9 mouse cellular contexts compared by ENCODE assay signal in genomic region chr4:114913594-114913962, GRCm38 (mm10). TPM values are rescaled to one million over a fixed set of nuclear protein-coding genes. Genes with fewer than 3 reads are reported as not detected.
DNase-seq lines count a peak whose midpoint lies in the region; ATAC-seq lines count a peak whose summit lies in the region.
"Had no signal": no experiment of that assay in that cellular context is flagged by ENCODE, and none has a peak within 500 bp of the region (broad histone marks: within the 10 kb centered on the region; RNA-seq: fewer than 3 reads in every experiment).

No protein-coding gene starts in this region.

- H3K27me3 ChIP-seq in forebrain, embryonic 10.5 days (ENCODE audit: poor library complexity, severe bottlenecking), result peaks cover 99% of the 10 kb centered on the region
- peaks cover 95% of the 10 kb centered on the region for H3K27me3 ChIP-seq in forebrain, embryonic 15.5 days
- H3K27me3 ChIP-seq in midbrain, embryonic 12.5 days, result peaks cover 90% of the 10 kb centered on the region

- peak; percentile 81 for DNase-seq in forebrain, embryonic 10.5 days (ENCODE audit: extremely low spot score, low spot score)
- DNase-seq in CD8-positive naive resting alpha-beta T cell, adult 2 months (ENCODE audit: low read depth in 2 of 2, low spot score in 2 of 2), result peak; percentile 25 to 38
- peak; percentile 11 for DNase-seq in cerebellum, adult 9-11 months
- peak; percentile 54 for DNase-seq in gastrocnemius, postnatal 10 days
- peak; percentile 60 to 67 for DNase-seq in kidney, postnatal 25 days
- DNase-seq in thymus, postnatal 25 days, result peak; percentile 33

- 1% methylated on average over 13 of the region's 13 CpGs for WGBS in forebrain, embryonic 10.5 days
- WGBS in forebrain, embryonic 15.5 days, result under 1% methylated on average over 13 of the region's 13 CpGs
- 3% methylated on average over 13 of the region's 13 CpGs for WGBS in midbrain, embryonic 12.5 days

- 0 out of 2 replicates have a peak overlapping the region, but pooled peaks have one; percentile 30 for H3K4me3 ChIP-seq in forebrain, embryonic 10.5 days
- no peak overlapping the region for H3K4me3 ChIP-seq in forebrain, embryonic 15.5 days
- H3K4me3 ChIP-seq in midbrain, embryonic 12.5 days, result no peak overlapping the region

- no peak overlapping the region for H3K9ac ChIP-seq in forebrain, embryonic 15.5 days (replicated peaks)
- H3K9ac ChIP-seq in midbrain, embryonic 12.5 days (replicated peaks), result no peak overlapping the region

- peaks cover 29% of the 10 kb centered on the region for H3K4me1 ChIP-seq in forebrain, embryonic 10.5 days
- H3K4me1 ChIP-seq in forebrain, embryonic 15.5 days, result peaks cover 10% of the 10 kb centered on the region
- H3K4me1 ChIP-seq in midbrain, embryonic 12.5 days, result peaks cover 10% of the 10 kb centered on the region

- ATAC-seq in forebrain, embryonic 15.5 days (replicated peaks), result no peak
- ATAC-seq in midbrain, embryonic 12.5 days (ENCODE audit: low FRiP score, low read depth), result peak; percentile 24; the same call in 1 of the 2 replicates

- H3K27ac ChIP-seq in forebrain, embryonic 10.5 days, result no peak overlapping the region
- no peak overlapping the region for H3K27ac ChIP-seq in forebrain, embryonic 15.5 days (replicated peaks)
- H3K27ac ChIP-seq in midbrain, embryonic 12.5 days (replicated peaks), result no peak overlapping the region

- H3K36me3 ChIP-seq in forebrain, embryonic 10.5 days (replicated peaks), result no peaks in the 10 kb centered on the region
- no peaks in the 10 kb centered on the region for H3K36me3 ChIP-seq in forebrain, embryonic 15.5 days
- no peaks in the 10 kb centered on the region for H3K36me3 ChIP-seq in midbrain, embryonic 12.5 days

- H3K9me3 ChIP-seq in forebrain, embryonic 10.5 days, result no peaks in the 10 kb centered on the region
- H3K9me3 ChIP-seq in forebrain, embryonic 15.5 days, result no peaks in the 10 kb centered on the region
- H3K9me3 ChIP-seq in midbrain, embryonic 12.5 days, result no peaks in the 10 kb centered on the region

- no peak overlapping the region for H3K4me2 ChIP-seq in forebrain, embryonic 15.5 days (replicated peaks)
- no peak overlapping the region for H3K4me2 ChIP-seq in midbrain, embryonic 12.5 days (replicated peaks)

RNA-seq across cellular contexts. Expression of gene Foxd2, which starts 4.9 kb away (rescaled TPM):
- polyA plus RNA-seq in forebrain, embryonic 10.5 days (2016; fragmentation: Nextera tagmentation; extraction: Ambion mirVana), result 1.6 and 1.7 TPM in 2 replicates
- polyA plus RNA-seq in forebrain, embryonic 15.5 days (2015; fragmentation: Nextera tagmentation; extraction: Ambion mirVana), result 0.24 TPM in 2 replicates
- total RNA-seq in gastrocnemius, postnatal 10 days (2021), result under 1 TPM; 0.85 to 0.90 TPM
- polyA plus RNA-seq in midbrain, embryonic 12.5 days (2016; fragmentation: Nextera tagmentation; extraction: Ambion mirVana), result 3.0 and 5.2 TPM in 2 replicates

RNA-seq across cellular contexts. Expression of gene Foxe3, which starts 12.2 kb away (rescaled TPM):
- polyA plus RNA-seq in forebrain, embryonic 10.5 days (2016; fragmentation: Nextera tagmentation; extraction: Ambion mirVana), result 1.1 and 1.5 TPM in 2 replicates
- not detected in 2 replicates for polyA plus RNA-seq in forebrain, embryonic 15.5 days (2015; fragmentation: Nextera tagmentation; extraction: Ambion mirVana)
- not detected for total RNA-seq in gastrocnemius, postnatal 10 days (2021)
- polyA plus RNA-seq in midbrain, embryonic 12.5 days (2016; fragmentation: Nextera tagmentation; extraction: Ambion mirVana), result 0.42 and 0.46 TPM in 2 replicates
- polyA plus RNA-seq: gonadal fat pad, adult 2 months had no signal

Comparison
In these comparisons a context has a peak if more than half of its experiments do, and no peak if none do; other contexts are left out.
1. DNase-seq: peak in every context shown above with its lines; median percentile 81 in forebrain, embryonic 10.5 days; 64 in kidney, postnatal 25 days; 54 in gastrocnemius, postnatal 10 days; 33 in thymus, postnatal 25 days; 32 in CD8-positive naive resting alpha-beta T cell, adult 2 months; 11 in cerebellum, adult 9-11 months.